Mouse (Mus musculus) T-cell, adult 2 months (primary cell): ENCODE data around the gene Daam2.
A peak's percentile ranks its signal among the peaks of the same experiment; 100 is the strongest.
"Not testable (repeated sequence)": the region's sequence is repeated elsewhere in the genome, so short reads cannot be mapped to it uniquely, and the experiment has no call there.

Source experiments
- DNase-seq: peaks from one replicate; pipeline ENCODE4 v3.0.0; 2022; ENCODE audit warnings: low spot score

Daam2 gene

DNA sequence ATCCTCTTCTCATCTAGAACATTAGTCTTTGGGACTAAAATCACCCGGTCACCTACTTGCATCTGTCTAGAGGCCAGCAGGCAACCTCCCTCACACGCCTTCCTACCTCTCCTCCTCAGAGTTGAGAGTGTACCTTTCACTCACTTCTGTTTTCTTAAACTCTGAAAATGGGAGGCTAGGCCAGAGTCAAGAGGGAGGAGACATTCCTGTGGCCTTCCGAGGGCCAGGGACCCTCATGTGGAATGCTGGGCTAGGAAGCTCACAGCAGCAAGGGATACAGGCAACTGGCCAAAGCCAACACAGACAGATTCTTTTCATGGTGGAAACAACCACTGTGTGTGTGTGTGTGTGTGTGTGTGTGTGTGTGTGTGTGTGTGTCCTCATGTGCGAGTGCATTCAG, 86.8 kb downstream of the Daam2 start:
- no peak for DNase-seq

DNA sequence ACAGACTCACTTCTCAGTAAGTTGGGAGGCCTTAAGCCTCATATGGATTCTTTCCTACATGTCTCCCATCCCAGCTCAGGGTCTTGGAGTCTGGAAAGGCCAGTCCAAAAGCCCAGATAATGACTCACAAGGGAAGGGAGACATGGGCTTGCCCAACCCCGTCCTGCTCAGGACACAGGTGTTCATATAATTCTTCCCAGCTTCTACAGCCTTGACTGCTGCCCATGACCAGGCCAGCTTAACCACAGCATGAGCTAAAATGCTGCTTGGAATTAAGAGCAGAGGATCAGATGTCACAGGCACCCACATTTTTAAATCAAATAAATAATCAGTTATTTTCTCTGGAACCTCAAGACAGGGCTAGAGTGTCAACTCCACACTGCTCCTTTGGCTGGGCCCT, 89.0 kb downstream of the Daam2 start:
- no peak for DNase-seq

DNA sequence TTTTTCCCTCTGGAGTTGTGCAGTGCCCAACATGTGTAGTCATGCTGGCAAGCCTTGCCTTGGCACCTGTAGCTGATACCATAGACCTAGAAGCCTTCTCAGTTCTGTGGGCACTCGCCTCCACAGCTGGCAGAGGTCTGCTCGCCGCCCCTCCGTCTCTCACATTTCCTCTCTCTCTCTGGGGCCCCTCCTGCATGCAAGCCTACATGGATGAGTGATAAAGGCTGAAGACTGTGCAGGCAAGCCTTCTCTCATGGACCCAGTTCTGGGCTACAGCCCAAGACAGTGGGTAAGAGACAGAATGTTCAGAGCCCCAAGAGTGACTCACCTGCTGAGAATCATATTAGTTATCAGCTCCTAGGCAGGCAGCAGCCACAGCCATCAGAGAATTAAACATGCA, 90.1 kb downstream of the Daam2 start:
- DNase-seq: no peak

DNA sequence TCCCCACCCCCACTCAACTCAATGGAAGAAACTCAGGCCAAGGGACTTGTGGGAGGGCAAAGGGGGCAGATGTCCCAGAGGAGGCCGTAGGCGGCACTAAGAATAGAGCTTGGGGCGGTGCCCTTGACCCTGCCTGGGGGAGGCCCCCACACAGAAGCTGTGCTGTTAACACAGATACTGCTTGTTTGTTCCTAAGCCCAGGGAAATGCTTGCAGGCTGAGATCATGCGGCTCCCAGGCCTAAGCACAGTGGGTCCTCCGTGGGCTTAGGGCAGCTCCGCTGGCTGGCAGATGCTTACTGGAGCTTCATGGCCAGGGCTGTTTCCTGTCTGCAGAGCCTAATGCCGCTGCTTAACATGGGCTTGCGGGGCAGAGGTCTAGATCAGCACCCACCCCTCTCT, 91.5 kb downstream of the Daam2 start:
- DNase-seq: no peak

DNA sequence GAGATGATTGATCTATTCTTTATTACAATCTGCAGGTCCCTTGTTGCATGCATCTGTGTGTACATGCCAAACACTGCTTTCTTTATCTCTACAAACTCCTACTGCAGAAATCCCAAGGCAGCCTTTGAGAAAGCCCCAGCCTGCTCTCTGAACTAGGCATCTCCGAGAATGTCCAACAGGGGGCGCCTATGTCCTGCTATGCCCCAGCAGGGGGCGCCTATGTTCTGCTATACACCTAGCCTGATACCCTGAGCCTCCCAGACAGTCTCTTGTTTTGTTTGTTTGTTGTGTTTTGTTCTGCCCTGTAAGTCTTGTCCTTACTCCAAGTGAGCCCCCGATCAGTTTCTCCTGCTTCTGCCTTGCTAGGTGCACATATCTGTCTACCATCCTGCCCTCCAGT, 95.9 kb downstream of the Daam2 start:
- DNase-seq: peak; percentile 8

DNA sequence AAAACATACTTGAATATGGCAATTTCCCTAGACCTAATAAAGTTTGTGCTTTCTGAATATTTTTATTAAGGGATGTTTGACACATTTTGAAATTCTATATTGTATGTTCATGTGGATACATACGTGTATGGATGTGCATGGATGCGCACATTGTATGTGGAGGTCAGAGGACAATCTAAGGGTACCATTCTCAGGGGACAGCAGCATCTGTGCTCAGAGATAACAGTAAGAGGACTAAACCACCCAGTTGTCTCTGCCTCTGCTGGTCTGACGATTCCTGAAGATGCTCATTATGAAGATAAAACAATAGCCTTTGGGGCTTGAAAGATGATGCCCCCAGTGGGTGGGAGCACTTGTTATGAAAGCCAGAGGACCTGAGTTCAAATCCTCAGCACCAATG, 99.3 kb downstream of the Daam2 start:
- no peak for DNase-seq

DNA sequence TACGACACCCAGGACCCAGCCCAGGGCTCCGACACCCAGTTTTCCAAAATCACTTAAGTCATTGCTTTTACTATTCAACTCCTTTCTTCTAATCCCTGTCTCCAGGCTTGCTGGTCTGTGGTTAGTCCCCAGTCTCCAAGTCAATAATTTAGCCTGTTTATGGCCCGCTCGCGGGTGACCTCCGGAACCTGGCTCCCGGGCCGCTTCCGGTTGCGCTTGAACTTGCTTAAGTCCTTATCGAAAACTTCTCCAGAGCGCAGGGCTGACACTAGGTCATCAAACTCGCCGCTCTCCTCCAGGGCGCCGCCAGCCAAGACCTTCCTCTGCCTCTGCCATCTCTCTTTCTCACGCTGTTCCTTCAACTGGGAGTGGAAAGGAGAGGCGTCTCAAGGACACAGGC, 105.8 kb downstream of the Daam2 start:
- no peak for DNase-seq

DNA sequence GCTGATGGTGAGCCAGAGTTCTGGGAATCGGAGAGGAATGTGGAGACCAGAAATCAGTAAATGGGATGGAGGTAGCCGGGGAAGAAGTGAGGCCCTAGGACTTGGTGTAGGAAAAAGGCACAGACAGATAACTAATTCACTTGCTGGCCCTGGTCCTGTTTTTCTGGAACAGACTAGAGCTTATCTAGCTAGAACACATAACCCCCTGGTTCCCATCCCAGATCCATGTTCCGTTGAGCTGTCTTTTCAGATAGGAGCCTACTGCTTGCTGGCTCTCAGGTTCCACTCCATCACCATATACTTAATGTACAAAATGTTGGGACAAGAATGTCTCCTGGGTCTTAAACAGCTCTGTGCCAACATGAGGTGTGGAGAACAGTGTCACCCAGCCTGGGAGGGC, 106.3 kb downstream of the Daam2 start:
- DNase-seq: no peak

DNA sequence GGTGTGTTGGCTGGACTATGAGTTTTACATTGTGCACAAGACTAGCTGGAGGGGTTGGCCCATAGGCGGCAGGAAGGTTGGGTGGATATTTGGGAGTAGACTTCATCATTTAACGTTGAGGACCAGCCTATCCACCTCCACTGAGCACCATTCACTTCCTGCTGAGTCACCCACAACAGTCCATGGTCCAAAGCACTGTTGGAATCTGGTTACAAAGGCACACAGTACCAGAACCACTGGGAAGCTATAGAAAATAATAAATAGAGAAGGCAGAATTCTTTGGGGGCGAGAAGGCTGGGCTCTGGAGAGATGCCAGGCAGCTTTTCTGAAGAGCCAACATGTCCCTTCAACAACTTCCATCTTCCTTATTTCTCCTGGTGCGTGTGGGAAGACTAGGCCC, 107.8 kb downstream of the Daam2 start:
- DNase-seq: no peak

DNA sequence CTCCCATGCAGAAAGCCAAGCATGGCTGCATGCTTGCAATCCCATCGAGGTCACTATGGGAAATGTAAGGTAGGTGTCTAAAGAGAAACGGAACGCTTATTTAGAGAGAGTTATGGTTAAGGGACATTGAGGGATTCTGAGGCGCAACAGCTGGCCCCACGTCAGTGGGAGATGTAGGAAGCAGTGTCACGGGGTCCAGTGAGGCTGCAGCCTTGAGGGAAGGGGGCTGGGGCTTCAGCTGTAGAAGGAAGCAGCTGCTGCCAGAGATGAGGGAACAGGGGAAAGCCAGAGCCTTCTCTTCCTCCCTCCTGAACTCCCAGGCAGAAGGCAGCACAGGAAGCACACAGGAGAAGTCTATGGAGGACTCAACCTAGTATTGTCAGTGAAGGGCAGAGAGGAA, 113.2 kb downstream of the Daam2 start:
- no peak for DNase-seq

DNA sequence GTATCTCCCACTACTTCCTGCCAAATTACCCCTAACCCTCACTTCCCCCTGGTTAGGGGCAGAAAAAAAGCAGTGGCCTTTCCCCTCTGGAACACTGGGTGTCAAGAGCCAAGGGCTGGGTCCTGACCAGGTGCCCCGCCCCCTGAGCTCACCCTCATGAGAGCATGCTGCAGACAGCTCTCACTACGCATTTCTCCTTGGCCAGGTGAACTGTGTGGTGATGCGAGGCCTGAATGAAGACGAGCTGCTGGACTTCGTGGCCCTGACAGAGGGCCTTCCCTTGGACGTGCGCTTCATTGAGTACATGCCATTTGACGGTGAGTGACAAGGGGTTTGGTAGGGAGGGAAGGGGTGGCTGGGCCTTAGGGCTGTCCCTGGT, 114.9 kb downstream of the Daam2 start:
- DNase-seq: no peak

DNA sequence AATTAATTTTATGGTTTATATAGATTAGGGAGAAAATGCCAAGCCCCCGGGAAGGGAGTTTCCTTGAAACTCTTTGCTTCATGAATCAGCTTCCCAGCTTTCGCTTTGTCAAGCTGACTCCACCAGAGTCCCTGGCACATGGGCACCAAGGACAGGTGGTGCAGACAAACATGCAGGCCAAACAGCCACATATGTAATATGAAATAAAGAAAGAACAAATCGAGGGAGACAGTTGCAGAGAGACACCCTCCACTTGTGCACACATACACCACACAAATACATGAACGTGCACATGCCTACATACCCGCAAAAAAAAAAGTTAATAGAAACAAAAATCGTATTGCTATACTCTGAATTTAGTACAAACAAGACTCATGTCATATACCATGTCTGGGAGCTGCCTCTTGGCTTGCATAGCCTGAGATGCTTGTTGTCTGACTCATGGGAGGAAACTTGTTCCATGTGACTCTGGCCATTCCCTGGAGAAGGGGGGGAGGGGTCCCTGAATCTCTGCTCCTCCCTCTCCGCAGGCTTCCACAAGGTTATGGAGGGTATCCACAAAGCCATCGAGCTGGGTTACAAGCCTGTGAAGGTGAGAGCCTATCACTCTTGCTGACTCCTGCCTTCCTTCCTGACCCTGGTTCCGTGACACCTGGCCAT, 115.4 kb downstream of the Daam2 start:
- DNase-seq: no peak

DNA sequence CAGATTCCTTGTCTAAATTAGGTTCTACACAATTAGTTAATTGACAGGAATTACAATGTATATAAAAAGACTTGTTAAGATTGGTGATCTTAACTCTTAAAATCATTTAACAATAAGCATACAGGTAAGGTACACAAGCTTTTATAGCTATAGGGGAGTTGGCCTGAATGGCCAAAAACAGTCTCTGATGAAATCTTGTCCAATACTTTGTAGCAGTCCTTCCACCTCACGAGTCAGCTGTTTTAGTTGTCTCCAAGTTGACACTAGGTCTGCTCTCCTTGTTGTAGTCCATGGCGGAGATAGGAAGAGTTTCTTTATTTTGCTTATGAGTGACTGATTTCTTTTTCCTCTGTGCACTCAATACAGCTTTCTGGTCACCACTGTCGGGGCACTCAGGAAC, 121.3 kb downstream of the Daam2 start:
- peak; percentile 8 for DNase-seq

DNA sequence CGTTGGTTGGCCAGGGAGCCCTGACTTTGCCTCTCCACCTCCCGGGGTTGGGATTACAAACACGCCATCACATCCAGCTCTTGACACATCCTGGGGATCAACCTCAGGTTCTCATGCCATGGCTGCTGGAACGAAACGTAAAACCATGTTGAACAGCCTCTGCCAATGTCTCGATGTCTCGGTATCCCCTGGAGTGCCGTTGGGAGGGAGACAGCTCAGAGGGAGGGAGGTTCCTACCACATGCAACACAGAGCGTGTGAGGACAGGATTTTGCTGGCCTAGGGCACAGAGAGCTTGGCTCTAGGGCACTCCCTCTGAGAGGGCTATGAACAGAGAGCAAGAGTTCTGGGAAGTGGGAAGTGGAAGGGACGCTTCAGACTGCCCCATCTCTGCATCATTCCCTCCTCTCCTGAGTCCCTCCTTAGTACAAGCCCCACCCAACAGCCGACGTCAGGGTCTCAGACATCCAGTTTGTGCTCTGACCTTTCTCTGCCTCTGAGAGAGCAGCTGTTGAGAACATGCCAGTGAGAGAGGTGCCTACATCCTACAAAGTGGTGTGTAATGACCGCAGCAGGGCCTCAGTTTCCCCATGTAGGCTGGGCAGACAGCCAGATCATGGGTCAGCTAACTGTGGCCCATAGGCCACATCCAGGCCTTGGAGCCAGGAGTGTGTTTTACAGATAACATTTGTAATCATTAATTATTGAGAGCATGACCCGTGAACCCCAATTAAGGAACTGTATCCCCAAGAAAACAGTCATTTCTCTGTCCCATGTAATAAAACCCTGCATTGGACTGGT, 123.6 kb downstream of the Daam2 start:
- DNase-seq: no peak

DNA sequence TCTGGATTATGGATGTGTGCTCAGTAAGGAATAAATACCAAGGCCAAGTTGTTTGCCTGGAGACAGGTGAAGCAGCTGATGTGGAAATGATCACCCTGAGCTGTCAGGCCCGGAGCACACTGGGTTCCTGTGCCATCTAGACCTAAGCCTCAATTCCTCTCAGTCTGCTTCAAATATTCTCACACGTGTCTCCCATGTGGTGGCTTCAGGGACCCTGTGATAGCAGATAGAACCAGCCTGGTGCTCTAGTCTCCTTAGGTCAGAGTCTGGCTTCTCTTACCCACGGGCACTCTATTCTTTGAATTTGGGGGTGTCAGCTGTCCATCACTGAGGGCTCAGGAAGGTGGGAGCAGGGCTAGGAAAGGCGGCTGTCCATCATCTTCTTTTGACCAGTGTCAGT, 124.4 kb downstream of the Daam2 start:
- no peak for DNase-seq

DNA sequence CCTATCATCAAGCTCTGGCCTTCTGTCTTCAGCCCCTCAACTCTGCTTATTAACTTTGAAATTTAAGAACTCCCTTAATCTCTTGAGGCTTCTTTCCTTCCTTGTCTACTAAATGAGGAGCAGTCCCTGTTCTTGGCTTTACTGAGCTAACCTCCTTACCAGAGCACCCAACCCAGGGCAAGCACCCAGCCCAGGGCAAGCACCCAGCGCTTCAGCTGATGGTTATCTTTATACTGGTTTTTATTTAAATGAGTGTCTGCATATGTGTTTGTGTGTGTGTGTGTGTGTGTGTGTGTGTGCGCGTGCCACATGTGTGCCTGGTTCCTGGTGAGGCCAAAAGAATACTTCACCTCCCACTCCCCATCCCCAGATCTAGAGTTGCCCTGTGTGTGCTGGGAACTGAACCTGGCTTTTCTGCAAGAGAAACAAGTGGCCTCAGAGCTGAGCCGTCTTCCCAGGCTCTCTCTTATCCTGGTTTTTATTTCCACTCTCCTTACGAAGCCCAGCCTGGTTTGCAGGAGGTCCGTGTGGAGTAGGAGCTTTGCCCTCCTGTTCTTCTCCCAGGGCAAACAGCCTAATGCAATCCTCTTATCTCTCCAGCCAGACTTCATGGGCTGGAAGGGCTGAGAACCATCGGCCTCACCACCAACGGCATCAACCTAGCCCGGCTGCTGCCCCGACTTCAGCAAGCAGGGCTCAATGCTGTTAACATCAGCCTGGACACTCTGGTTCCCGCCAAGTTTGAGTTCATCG, 125.1 kb downstream of the Daam2 start:
- no peak for DNase-seq

DNA sequence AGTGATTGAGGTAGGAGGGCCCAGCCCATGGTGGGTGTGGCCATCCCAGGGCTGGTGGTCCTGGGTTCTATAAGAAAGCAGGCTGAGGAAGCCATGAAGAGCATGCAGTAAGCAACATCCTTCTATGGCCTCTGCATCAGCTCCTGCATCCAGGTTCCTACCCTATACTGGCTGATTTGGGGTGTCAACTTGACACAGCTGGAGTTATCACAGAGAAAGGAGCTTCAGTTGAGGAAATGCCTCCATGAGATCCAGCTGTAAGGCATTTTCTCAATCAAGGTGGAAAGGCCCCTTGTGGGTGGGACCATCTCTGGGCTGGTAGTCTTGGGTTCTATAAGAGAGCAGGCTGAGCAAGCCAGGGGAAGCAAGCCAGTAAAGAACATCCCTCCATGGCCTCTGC, 126.8 kb downstream of the Daam2 start:
- not testable (repeated sequence) for DNase-seq

DNA sequence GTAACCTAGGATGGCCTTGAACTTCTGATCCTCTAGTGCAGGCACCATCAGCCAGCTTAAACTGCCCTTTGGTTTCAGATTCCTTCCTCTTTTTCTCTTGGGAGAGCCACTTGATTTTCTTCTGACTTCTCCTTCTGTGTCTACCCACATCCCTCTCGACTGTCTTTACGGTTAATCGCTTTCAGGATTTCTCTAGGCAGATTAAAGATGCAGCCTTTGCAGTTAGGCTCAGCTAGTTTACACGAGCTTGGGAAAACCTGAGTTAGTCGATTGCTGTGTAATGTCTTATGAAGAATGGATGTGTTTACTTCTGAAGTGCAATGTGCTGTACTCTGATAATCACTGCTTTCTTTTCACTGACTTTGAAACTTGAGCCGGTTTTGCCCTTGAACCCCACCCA, 127.5 kb downstream of the Daam2 start:
- DNase-seq: no peak

DNA sequence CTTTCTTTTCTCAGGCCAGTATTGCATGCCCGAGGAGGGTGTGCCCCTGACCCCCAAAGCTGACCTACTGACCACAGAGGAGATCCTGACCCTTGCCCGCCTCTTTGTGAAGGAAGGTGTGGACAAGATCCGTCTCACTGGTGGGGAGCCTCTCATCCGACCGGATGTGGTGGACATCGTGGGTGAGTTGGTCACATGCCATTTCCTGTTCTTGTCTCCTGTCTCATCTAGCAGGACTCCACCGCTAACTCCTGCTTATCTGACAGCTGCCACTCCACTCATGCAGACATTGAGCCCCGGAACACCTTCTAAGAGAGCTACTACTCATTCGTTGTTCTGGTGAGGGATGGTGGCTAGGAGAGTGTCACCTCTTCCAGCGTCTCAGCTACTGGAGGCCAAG, 129.1 kb downstream of the Daam2 start:
- DNase-seq: no peak

DNA sequence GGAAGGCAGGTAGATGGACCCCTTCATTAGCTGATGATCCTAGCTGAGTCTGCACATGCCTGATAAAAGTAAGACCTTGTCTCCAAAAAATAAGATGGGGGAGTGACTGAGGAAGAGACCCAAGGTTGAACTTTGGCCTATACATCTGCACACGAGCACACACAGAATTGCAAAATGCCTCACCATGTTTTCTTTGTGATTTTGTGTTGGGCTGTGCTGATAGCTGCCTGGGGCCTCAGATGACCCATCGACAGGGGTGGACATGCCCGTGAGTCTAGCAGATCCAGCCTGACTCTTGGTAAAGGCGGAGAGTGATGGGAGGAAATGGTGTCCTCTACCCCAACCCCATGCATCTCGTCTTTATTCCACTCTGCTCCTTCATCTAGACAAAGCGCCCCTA, 129.9 kb downstream of the Daam2 start:
- DNase-seq: no peak

DNA sequence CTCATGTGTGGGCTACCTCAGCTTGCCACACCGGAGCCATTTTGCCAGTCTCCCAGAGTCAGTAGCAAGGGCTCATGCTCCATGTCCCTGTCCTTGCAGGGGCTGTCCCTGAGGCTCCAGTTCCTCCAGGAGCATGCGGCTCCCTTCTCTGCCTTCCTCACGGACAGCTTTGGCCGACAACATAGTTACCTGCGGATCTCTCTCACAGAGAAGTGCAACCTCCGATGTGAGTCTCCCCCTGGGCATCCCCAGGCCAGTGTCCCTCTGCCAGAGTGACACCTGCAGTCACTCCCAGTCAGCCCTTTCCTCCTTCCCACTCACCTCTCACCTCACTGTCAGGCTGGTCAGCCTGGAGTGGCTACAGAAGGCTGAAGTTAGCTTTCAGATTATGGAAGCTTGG, 131.1 kb downstream of the Daam2 start:
- DNase-seq: no peak

DNA sequence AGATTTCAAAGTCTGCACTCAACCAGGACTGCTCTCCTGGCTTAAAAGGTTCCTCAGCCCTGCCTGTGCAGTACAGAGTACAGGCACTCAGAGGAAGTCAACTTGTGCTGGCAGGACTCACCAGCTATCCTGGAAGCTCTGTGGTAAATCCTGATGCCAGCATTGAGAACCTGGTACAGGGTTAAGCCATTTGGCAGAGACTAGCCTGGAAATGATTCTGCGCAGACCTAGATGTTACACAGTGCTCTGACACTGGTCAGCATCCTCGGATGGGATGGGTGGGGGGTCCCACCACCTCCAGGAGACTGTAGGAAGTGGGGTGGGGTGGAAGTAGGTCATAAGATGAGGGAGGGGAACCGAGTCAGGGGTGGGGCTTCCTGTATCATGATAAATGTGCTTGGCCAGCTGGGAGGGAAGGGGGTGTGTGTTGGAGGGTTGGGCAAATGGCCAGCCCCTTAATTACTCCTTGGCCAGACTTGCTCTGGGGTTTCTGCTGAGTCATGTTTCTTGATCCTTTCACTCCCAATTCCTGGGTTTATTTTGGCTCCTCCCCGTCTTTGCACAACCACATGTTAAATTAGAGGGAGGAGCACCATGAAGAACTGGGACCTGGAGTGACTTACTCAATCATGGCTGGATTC, 132.0 kb downstream of the Daam2 start:
- no peak for DNase-seq

DNA sequence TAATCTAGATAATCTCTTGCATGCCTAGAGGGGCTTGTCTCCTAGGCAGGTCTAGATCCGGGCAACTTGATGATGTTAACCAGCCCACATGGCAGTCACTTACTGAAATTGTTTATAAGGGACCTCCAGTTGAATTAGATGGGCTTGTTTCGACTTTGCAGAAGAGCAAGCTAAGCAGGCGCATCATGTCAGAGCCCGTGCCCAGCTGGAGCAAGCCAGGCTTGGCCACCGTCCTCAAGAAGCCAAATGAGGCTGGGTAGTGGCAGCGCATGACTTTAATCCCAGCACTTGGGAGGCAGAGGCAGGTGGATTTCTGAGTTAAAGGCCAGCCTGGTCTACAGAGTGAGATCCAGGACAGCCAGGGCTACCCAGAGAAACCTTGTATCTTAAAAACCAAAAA, 133.0 kb downstream of the Daam2 start:
- DNase-seq: no peak
